Mouse (Mus musculus) heart, postnatal 0 days (tissue): ENCODE results near the gene Phactr3. TPM values are rescaled to one million over a fixed set of nuclear protein-coding genes. Genes with fewer than 3 reads are reported as not detected.

Experiments
- ATAC-seq: fragments of 200-750 bp; cut with Nextera tagmentation; 2 replicates; pipeline ENCODE4 v1.8.0; 2017; ENCODE audit warnings: low read depth, moderate number of reproducible peaks, moderate library complexity; ENCODE audit not compliant: insufficient read depth
- DNase-seq: peaks from one replicate; pipeline ENCODE4 v3.0.0-alpha.2; 2016; ENCODE audit warnings: low spot score
- H3K27ac ChIP-seq: fragments of 300-500 bp; sonication (generic); 2 replicates; pipeline ENCODE4 v1.5.1; 2014; ENCODE audit warnings: low read depth, mild to moderate bottlenecking
- H3K27me3 ChIP-seq: fragments of 300-500 bp; sonication (generic); 2 replicates; pipeline ENCODE4 v1.6.1; 2014; ENCODE audit warnings: low read length, mixed read lengths; ENCODE audit not compliant: control insufficient read depth, insufficient read depth
- H3K36me3 ChIP-seq: fragments of 300-500 bp; sonication (generic); replicated peaks from 2 replicates; pipeline ENCODE4 v1.6.1; 2014; ENCODE audit warnings: low read length, mixed read lengths; ENCODE audit not compliant: control insufficient read depth, insufficient read depth
- H3K4me1 ChIP-seq: fragments of 300-500 bp; sonication (generic); 2 replicates; pipeline ENCODE4 v1.6.1; 2014; ENCODE audit warnings: antibody characterized with exemption; ENCODE audit not compliant: control insufficient read depth, insufficient read depth
- H3K4me2 ChIP-seq: fragments of 300-500 bp; sonication (generic); 2 replicates; pipeline ENCODE4 v1.6.1; 2014; ENCODE audit warnings: low read depth, mild to moderate bottlenecking, low read length, moderate library complexity
- H3K4me3 ChIP-seq: fragments of 300-500 bp; sonication (generic); 2 replicates; pipeline ENCODE4 v1.5.1; 2014; ENCODE audit warnings: low read depth, low read length
- H3K9ac ChIP-seq: fragments of 300-500 bp; sonication (generic); replicated peaks from 2 replicates; pipeline ENCODE4 v1.6.1; 2014; ENCODE audit warnings: low read depth, low read length, mixed read lengths
- H3K9me3 ChIP-seq: fragments of 300-500 bp; sonication (generic); replicated peaks from 2 replicates; pipeline ENCODE4 v1.6.1; 2016; ENCODE audit warnings: low read length; ENCODE audit not compliant: control insufficient read depth
- CTCF ChIP-seq: IDR thresholded peaks from 2 replicates; pipeline ENCODE4 v1.5.1; 2016; ENCODE audit warnings: antibody characterized with exemption, control low read depth, low read depth
- EP300 ChIP-seq: IDR thresholded peaks from 2 replicates; pipeline ENCODE4 v1.6.1; 2016; ENCODE audit warnings: antibody characterized with exemption, low read depth
- WGBS: fragments of 180-500 bp; shearing (Covaris S2); extraction: QIAGEN DNeasy Blood & Tissue Kit; methylation state at CpG from one replicate; pipeline ENCODE4 v1.1.7; 2014; 5-methylcytosine and 5-hydroxymethylcytosine counted together
- polyA plus RNA-seq: library from polyadenylated mRNA; unstranded; fragments of >200 nt; fragmentation: Nextera tagmentation; extraction: Ambion mirVana; gene quantifications from 2 replicates; pipeline ENCODE4 v1.2.1, GENCODE M21; 2015
- total RNA-seq: library from RNA; depleted of rRNA; stranded (reverse); fragments of >200 nt; gene quantifications from 2 replicates; pipeline ENCODE4 v1.2.3, GENCODE M21; 2014; ENCODE audit warnings: low replicate concordance

The Phactr3 gene
- total and polyA plus RNA-seq, 2 experiments from 2014 or later = 3.6 to 4.0 TPM

DNA sequence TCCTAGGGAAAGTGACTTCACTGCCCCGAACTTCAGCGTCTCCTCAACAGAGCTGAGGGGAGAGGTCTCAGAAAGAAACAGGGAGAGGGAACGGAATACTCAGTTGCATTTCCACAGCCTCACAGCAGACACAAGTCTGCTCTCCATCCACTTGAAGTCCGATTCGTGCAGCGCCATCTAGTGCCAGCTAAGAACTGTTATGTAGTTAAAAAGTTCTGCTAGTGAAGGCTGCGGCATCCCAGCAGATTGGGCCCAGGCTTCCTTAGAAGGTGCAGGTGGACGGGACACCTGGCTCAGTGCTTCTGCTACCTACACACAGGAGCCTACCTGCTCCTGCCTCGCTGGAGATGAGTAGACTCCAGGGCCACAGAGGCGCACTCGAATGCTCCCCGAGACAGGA is 829 bp upstream of the Phactr3 start:
- no peak overlapping the region for H3K4me2 ChIP-seq
- no peak overlapping the region for H3K9ac ChIP-seq

DNA sequence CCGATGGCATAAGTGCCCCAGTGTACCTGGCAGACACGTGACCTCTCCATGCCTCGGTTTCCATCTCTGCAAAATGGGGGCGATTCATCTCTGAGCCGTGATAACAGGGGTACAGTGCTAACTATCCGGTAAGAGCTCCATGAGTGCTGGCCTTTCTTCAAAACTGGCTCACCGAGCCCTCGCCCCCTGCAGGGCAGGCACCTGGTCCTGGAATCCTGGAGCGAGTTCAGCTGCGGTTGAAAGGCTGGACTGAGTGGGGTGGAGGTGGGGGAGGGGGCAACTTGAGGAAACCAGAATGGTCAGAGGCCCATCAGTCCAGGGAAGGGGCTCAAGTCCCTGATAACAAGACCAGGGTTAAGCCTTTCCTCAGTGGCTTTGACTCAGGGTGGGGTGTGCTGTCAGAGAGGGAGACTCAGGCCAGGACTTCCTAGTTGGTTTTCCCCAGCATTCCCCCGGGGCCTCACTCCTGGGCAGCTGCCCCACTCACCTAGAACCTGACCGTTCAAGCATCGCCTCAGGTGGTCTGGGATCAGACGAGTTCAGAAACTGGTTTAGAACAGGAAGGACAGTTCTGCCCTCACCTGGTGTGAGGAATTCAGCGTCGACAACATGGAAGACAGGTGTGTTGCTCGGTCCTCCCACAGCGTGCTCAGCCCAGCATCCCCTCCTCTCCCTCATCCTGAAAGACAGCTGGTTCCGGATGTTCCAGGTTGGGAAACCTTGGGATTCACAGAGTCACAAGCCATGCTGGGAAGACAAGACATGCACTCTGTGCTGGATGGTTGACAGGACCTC is 983 bp downstream of the Phactr3 start:
- peak overlapping the region; percentile 80 for H3K4me2 ChIP-seq
- DNase-seq (no peak), ATAC-seq (no peak)
- peaks cover 5% of the 10 kb centered on the region; the same call in 1 of the 2 replicates for H3K4me1 ChIP-seq
- WGBS = 20% methylated on average over 19 of the region's 19 CpGs
- no peaks in the 10 kb centered on the region for H3K9me3 ChIP-seq
- no peak overlapping the region for H3K27ac ChIP-seq
- H3K4me3 ChIP-seq = 0 out of 2 replicates have a peak overlapping the region, but pooled peaks have one; percentile 44
- H3K9ac ChIP-seq = no peak overlapping the region
- TF ChIP-seq EP300 (no peak), CTCF (no peak)
- peaks cover 36% of the 10 kb centered on the region for H3K27me3 ChIP-seq
- H3K36me3 ChIP-seq = no peaks in the 10 kb centered on the region

More for the DNA sequence above, 829 bp upstream of the Phactr3 start:
- H3K9me3 ChIP-seq = no peaks in the 10 kb centered on the region
- no peak overlapping the region for H3K27ac ChIP-seq
- peaks cover 36% of the 10 kb centered on the region for H3K27me3 ChIP-seq
- peaks cover 5% of the 10 kb centered on the region; the same call in 1 of the 2 replicates for H3K4me1 ChIP-seq
- ATAC-seq (peak; percentile 36; the same call in 1 of the 2 replicates), DNase-seq (peak; percentile 40)
- WGBS = 21% methylated on average over 12 of the region's 12 CpGs
- H3K4me3 ChIP-seq = no peak overlapping the region
- TF ChIP-seq CTCF (peak; percentile 56), EP300 (no peak)
- no peaks in the 10 kb centered on the region for H3K36me3 ChIP-seq

DNA sequence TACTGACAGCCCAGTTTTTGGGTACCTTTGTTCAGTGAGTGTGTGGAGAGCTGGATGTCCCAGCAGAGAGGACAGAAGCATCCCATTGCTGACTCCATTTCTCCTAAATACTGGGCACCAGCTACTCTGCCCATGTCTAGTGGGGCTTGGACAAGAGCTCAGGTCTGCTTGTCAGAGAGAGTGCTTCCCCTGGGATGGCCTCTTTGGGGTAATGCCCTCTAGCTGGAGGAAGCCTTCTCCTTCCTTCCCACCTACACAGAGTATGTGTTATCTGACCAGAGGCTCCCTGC is 1.5 kb downstream of the Phactr3 start:
- H3K4me3 ChIP-seq = no peak overlapping the region
- no peaks in the 10 kb centered on the region for H3K36me3 ChIP-seq
- ATAC-seq = no peak
- no peaks in the 10 kb centered on the region for H3K9me3 ChIP-seq
- peaks cover 5% of the 10 kb centered on the region; the same call in 1 of the 2 replicates for H3K4me1 ChIP-seq
- TF ChIP-seq CTCF (no peak), EP300 (no peak)
- H3K27ac ChIP-seq = no peak overlapping the region
- DNase-seq = no peak
- H3K4me2 ChIP-seq = no peak overlapping the region
- H3K27me3 ChIP-seq = peaks cover 36% of the 10 kb centered on the region
- no peak overlapping the region for H3K9ac ChIP-seq

DNA sequence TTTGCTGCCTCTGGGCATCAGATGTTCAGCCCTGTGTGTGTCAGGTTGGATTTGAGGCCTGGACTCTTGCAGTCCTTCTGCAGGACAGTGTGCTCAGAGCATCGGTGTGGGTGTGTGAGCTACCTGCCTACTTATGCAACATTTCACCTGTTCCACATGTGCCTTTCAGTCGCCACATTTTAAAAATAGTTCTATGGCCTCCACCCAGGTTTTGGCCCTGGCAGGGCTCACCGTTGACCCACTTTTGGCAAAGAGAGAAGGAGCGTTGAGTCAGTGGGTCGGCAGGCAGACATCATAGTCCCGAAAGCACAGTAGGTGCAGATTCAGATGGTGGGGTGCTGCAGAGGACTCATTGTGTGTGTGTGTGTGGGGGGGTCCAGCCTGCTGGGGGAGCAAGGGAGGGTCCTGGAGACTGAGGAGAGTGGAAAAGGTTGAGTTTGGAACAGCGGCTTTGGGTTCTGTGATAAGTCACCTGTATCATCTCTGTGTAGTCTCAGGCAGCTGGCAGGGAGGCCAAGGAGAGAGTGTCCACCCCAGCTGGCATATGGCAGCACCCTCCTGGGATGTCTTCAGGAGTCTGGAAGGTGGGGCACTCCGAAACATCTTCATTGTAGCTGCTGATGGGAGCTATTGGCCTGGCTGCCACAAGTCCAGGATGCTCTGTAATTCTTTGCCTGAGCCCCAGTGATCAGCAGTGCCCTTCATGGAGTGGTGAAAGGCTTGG is 2.0 kb downstream of the Phactr3 start:
- Histone ChIP-seq H3K27ac (no peak overlapping the region), H3K4me1 (peaks cover 5% of the 10 kb centered on the region; the same call in 1 of the 2 replicates), H3K36me3 (no peaks in the 10 kb centered on the region), H3K9me3 (no peaks in the 10 kb centered on the region), H3K9ac (no peak overlapping the region), H3K27me3 (peaks cover 36% of the 10 kb centered on the region), H3K4me3 (no peak overlapping the region), H3K4me2 (no peak overlapping the region)
- TF ChIP-seq EP300 (no peak), CTCF (no peak)
- no peak for ATAC-seq
- no peak for DNase-seq
- 77% methylated on average over 8 of the region's 8 CpGs for WGBS

DNA sequence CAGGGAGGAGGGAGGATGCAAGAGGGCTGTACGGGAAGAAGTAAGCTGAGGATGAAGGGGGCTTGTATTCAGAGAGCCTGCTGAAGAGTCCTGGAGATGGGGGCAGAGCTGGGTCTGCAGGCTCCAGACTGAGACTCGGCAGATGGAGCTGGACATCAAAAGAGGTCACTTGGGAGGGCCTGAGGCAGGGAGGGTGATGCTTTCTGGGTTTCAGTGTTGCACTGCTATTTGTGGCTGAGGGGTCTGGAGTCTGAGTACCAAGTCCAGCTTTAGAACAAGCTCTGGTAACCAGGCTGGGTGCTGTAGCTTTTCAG is 2.6 kb downstream of the Phactr3 start:
- Histone ChIP-seq H3K36me3 (no peaks in the 10 kb centered on the region), H3K4me2 (no peak overlapping the region), H3K4me1 (peaks cover 5% of the 10 kb centered on the region; the same call in 1 of the 2 replicates), H3K9ac (no peak overlapping the region), H3K27ac (no peak overlapping the region), H3K4me3 (no peak overlapping the region), H3K27me3 (peaks cover 36% of the 10 kb centered on the region), H3K9me3 (no peaks in the 10 kb centered on the region)
- DNase-seq = no peak
- TF ChIP-seq EP300 (no peak), CTCF (no peak)
- WGBS = 39% methylated on average over 2 of the region's 2 CpGs
- no peak for ATAC-seq
